Mouse (Mus musculus) layer of hippocampus, adult 18-20 months (tissue): Measurements from ENCODE around the gene Ankrd17. TPM values are rescaled to one million over a fixed set of nuclear protein-coding genes. Genes with fewer than 3 reads are reported as not detected.

Experiments used
- DNase-seq, 2 experiments: peaks; one replicate each; pipeline ENCODE4 v3.0.0; 2022; ENCODE audit warnings: low spot score in 2 of 2
- long read RNA-seq: library from polyadenylated mRNA; stranded (forward); transcript quantifications from one replicate; pipeline ENCODE4 v2.0.0, GENCODE M21; 2021
- total RNA-seq, 2 experiments: library from RNA; stranded (reverse); gene quantifications; 2 replicates each; pipeline ENCODE4 v1.2.3; 2021

Gene Ankrd17
- 100 to 1,000 TPM; 106 to 108 TPM for total RNA-seq
- long read RNA-seq, full-length matches to known transcripts, result 5 of 32 reads
- long read RNA-seq, partial matches to known transcripts, result 20 of 32 reads
- long read RNA-seq, other reads (novel, unspliced or antisense), result 7 of 32 reads

DNA sequence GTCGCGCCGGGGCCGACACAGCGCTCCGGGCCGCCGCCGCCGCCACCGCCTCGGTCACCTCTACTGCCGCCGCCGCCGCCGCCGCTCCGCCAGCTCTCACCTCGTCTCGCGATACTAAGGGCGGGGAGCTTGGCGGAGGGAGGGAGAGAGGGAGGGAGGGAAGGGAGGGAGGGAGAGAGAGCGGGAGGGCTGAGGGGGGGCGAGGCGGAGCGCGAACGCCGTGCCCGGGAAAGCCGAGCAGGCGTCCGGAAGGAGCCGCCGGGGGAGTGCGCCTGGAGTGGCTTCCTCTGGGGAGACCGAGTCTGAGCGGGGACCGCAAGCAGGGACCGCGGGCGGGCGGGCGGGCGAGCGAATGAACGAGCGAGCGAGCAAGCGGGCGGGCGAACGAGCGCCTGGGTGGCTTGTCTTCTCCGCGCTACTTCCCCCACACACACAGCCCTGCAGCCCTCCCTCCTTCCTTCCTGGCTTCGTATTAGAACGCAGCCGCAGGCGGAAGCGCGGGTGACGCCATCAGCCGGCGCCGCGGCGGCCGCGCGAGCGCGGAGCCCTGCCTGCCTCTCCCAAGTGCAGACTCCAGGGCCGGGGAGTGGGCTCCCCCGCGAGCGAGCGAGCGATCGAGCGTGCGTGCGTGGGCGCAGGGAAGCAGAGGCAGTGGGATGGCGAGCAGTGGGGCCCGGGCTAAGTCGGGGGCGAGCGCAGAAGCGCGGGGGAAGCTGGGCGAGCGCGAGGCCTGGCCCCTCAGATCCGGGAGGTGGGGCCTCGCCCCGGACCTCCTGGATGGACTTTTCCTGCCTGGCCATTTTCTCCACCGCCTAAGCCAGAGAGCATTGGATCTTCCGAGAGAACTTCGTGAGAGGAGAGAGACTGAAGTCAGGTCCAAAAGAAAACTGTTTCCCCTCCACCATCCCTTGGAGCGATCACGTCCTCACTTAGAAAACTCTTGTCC is at the start of gene Ankrd17:
Gene Ankrd17 (minus strand): TSS at position 457 of the 946 bp plus-strand sequence.
- DNase-seq, result peak; percentile 92 to 96

DNA sequence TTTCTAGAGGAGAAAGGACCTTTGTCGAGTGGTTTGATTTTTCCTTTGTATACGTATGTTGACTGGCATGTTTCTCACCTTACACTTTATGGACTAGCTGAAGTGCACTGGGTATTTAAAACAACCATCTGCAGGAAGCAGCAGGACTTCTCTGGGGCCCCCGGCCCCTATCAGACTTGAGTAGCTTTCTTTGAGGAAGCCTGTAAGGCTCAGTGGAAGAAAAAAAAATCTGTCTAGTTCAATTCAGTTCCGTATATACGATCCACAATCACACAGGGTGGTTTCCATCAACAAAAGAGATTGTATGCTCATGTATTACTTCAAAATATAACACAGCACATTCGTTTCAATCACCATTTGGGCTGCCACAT is 48.5 kb upstream of the Ankrd17 start:
- no peak for DNase-seq

DNA sequence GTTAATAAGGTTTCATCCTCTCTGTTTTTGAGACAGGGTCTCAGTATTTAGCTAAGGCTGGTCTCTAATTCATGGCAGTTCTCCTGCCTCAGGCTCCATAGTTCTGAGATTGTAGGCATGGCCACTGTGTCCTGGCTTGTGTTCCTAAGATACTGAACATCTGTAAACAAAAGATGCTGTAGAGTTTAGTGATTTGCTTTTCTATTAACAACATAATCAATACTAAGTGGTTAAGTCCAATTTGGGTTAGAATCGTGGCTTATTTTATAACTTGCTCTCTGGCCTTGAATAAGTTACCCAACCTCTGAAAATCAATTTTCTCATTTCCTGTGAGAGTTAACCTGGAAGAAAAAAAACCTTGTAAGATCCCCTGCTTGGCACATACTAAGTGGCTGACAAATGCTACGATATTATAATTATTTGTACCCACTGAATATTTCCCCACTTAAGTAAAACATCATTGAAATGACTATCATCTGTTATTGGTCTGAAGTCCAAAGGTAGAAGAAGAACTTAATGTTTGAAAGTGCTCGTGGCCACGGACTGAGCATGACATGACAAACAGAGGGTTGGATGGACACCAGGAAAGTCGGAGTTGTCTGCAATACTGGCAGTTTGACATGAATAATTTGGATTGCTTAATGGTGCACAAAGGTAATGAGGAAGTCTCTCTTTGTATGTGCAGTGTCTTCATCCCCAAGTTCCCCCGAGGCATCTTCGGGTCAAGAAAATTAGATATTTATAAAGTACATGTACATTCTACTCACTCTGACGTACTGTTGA is 48.0 kb upstream of the Ankrd17 start:
- no peak for DNase-seq

DNA sequence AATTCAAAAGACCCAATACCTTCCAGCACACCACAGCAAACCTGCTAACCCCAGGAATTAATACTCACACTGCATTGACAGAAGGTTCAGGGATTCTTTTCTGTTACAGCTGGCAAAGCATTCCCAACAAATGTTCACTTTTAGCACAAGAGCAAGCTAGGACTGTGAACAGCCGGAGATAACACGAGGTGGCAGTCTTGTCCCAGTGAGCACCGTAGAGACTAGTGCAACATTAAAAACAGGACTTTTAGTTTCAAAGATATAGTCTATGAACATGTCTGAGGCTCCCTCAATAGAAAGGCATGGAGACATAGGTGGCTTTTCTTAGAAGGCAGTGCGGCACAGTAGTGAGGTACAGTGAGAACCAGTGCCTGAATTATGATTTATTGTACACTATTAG is 38.8 kb upstream of the Ankrd17 start:
- DNase-seq, result peak; percentile 51 to 78

DNA sequence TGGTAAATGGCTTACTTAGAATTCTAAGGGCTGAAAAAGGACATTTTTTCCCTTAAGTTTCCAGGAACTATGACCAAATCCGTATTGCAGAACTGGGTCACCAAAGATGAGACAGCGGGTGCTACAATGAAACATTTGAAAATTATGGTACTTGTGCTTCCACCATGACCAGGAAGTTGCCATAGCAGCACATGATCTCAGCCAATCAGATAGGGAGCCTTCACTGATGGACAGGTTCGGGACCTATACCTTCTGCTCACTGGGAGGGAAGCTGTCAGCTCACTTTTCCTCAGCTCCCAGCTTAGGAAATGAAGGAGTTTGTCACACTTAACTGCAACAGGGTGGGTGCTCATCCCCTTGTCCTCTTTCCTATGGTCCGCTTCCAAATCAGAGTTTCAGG is 30.4 kb upstream of the Ankrd17 start:
- no peak for DNase-seq

- no peak for DNase-seq
Observed at GRCm38 (mm10) chr5:90394322-90394721, 27.9 kb upstream of the Ankrd17 start.

GRCm38 (mm10) chr5:90393764-90394163 is 27.4 kb upstream of the Ankrd17 start:
- DNase-seq, result no peak

DNA sequence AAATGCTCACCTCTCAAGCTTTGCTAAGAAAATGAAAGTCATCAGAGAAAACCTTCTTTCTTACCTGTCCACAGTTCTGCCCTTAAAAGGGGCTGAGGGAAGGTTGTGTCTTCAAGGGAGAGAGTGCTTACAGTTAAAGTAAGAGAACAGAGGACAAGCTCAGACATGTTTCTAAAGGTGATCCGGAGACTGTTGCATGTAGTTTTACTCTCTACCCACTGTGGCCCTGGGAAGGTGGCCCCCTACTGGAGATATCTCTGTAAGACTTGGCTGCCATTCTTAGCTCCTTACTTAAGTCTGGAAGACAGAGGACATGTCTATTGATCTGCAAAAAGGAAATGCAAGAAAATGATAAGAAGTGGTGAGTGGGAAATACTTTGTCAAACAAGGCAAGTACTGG is 16.7 kb upstream of the Ankrd17 start:
- DNase-seq, result no peak

- no peak for DNase-seq
Observed at GRCm38 (mm10) chr5:90381458-90381857, 15.1 kb upstream of the Ankrd17 start.

- no peak for DNase-seq
Observed at GRCm38 (mm10) chr5:90373708-90374107, 7.3 kb upstream of the Ankrd17 start.

DNA sequence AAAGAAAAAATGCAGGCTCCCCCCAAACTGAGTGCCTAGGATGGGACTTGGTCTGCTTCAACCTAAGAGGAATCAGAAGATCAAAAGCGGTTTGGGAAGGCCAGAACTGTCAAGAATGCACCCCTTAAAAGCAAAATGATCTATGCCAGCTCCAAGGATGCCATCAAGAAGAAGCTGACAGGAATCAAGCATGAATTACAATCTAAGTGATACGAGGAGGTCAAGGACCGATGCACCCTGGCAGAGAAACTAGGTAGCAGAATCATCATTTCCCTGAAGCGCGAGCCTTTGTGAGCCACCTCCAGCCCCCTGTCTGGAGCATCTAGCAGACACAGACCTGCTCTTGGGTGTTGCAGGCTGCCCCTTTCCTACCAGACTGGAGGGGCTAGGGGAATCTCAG is 4.0 kb upstream of the Ankrd17 start:
- DNase-seq, result no peak

- DNase-seq, result peak in 1 of 2 experiments; percentile 33
Observed at GRCm38 (mm10) chr5:90367067-90367303, 608 bp upstream of the Ankrd17 start, which contains the start of gene Gm9958. TSS of gene Gm9958 (plus strand) at chr5:90367204.

DNA sequence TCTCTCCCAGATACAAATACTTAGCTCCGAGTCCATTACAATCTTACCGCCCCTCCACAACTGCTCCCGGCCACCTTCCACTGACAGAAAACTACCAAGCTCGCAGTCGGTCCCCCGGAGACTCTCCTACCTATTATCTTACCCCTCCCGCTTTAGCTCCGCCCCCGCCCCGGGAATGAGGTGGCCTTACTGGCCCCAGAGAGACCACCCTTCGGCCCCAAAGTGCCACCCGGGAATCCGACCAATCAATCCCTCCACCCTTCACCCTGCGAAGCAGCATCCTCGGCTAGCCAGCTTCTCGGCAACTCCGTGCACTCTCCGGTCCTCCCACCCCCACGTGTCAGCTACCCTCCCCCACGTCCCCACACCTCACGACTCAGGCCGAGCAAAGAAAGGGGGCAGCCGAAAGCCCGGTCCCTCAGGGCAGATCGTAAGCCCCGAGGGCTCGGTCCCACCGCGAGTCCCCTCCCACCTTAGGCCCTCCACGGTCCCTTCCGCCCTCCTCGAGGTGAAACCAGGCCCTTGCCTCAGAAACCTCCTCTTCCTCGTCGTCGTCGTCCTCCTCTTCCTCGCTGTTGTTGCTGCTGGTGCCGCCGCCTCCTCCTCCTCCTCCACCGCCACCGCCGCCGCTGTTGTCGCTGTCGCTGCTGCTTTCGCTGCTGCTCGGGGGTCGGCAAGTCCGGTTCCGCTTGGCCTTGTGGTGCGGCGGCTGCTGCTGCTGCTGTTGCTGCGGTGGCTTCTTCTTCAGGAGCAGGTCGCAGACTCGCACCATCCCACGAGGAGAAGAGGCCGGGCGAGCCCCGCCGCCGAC is 1.0 kb downstream of the Ankrd17 start:
- peak; percentile 22 to 47 for DNase-seq

GRCm38 (mm10) chr5:90364526-90364925 is 1.9 kb downstream of the Ankrd17 start:
- DNase-seq, result peak; percentile 62 to 93

DNA sequence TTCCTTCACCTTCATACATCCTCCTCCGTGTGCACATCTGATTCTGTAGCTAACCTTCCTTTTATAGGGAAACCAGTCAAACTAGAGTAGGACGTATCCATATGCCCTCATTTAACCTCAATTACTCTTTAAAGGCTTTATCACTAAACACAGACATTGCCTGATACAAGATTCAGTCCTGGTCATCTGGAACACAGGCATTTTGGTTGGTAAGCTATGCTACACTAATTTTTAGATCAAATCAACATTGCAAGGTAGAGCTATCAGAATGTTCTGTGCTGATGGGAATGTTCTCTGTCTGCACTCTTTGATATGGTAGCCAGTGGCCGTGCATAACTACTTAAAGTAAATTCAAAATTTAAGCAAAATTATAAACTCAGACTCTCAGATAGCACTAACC is 10.6 kb downstream of the Ankrd17 start:
- no peak for DNase-seq

DNA sequence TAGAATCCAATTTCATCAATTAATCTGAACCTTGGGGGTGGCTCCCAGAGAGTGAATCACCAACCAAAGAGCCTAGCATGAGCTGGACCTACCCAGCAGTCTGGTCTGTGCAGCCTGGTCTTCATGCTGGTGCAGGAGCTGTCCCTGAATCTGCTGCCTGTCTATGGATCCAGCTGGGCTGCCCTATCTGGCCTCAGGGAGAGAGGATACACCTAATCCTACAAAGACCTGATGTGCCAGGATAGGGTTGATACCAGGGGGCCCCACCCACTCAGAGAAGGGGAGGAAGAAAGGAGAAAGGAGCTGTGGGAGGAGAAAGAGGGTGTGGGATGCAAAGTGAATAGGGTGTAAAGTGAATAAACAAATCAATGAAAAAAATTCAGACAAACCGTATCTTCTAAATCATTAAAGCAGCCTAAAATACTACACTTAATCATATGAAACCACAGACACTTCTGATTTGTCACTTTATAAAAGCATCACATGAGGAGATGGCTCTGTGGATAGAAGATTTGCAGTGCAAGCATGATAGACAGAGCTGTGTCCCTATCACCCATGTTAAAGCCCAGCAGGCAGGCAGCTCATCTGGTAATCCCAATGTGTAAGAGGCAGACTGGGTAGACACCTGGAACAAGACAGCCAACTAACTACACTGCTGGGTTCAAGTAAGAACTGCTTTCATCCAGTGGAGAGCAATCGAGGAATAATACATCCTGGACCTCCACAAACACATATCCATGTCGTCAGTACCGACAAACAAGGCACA is 12.6 kb downstream of the Ankrd17 start:
- no peak for DNase-seq

GRCm38 (mm10) chr5:90346877-90347276 is 19.5 kb downstream of the Ankrd17 start:
- DNase-seq, result no peak

- DNase-seq, result no peak
Observed at GRCm38 (mm10) chr5:90340847-90341246, 25.5 kb downstream of the Ankrd17 start.

DNA sequence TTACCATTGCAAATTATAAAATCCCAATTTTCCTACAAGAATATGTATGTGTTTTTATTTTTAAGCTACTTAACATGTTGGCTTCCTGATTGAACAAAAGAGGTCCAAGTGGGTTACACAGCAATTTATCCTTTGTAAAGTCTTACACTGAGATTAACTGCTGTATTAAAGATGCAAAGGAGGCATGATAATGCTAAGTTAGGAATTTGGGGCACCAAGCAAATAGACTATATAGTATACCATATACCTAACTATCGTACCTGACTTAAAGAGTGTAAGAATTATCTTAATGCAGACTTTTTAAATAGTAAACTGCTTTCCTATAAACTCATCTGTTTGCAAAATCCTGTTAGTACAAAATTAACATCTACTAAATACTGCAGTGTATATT is 26.4 kb downstream of the Ankrd17 start:
- DNase-seq, result no peak

DNA sequence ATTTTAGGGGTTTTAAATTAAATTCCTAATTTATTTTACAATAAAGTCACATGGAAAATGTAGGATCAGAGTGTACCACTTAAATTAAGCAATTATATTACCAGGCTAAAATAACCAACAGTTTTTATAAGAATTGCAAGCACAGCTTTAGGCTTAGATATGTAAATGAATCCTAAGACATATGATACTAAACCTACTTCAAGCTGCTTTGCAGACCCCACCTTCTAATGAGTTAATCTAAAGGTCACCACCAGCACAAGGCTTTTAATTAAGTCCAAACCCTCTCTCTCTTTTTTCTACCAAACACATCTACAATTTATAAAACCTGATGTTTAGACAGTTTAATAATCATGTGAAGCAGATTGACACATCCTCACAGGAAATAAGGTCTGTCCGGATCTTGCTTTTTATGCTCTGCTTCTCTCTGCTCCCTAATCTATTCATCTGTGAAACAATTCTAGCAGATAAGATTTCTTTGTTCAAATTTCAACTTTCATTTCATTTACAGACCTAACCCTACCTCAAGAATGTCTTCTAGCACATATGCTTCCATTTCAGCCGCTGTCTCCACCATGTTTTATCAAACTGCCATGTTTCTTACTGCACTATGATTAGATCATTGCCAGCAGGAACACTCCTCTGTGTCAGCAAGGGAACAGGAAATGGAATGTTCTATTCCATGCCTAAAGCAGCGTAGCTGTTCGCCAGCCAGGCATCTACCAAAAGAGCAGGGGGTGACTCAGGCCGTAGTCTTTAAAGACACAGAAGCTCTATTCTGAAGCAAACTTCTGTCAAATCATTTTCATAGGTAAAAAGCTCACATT is 27.0 kb downstream of the Ankrd17 start:
- DNase-seq, result peak; percentile 48 to 75
